Mouse (Mus musculus) liver (tissue): ENCODE measurements around the gene Faap20.

Experiments used
- DNase-seq: peaks from one replicate; pipeline ENCODE4 v3.0.0-alpha.2; 2020; ENCODE audit warnings: mixed read lengths

Faap20 gene

DNA sequence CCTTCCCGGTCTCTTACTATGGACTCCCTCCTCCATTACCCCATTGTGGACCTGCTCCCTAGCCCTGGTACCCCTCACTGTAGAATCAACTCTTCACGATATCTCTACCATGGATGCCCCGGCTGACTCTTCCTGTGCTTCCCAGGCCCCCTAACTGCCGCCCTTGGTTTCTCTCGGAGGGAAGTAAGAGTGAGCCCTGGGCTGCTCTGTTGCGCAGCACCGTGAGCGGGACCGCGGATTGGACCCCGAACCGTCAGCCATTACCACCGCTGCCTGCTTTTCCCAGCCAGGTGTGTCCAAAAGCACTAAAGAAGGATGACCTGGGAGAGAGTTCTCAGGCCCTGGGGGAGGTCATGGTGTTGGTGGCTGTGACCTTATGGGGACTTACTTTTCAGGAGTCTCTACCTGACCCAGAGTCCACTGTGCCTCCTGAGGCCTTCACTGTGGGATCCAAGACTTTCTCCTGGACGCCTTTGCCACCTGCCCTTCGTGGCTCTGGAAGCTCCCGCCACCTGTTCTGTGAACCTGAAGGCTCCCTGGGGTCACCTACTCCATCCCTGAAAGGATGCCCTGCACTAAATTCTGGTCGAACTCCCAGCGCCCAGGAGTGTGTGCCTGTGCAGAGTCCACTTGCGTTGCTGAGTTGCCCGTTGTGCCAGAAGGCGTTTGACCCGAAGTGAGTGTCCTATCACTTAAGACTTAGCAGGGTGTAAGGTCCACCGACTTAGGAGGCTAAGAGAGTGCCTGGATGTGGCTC, 937 bp downstream of the Faap20 start:
- no peak for DNase-seq

DNA sequence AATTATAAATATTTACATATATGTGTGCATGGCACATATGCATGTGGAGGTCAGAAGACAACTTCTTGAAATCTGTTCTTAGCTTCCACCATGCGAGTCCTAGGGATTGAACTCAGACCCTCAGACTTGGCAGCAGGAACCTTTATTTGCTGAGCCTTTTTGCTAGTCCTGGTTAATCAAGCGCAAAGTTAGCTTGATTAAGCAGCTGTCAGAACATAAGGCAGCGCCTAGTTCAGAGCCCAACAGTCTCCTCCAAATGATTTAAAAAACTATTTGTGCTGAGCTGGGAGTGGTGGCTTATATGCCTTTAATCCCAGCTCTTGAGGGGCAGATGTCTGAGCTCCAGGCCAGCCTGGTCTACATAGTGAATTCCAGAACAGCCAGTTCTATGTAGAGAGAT, 1.5 kb downstream of the Faap20 start:
- DNase-seq: no peak

DNA sequence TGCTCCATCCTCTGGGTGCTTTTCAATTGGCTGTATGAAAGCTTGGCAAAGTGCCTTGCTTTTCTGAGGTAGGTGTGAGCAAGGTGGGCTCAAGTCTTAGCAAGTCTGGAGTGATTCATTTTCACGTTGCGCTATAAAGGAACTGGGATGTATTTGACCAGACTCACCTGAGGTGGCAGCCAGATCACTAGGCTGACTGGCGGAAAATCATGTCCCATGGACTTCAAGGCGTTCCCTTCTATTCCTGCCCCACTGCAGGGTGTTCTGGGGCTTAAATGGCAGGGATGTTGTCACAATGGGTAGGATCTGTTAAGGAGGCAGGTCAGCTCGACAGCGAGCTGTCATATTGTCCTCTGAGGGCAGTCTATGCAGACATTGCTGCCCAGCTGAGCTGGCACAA, 2.7 kb downstream of the Faap20 start:
- no peak for DNase-seq

DNA sequence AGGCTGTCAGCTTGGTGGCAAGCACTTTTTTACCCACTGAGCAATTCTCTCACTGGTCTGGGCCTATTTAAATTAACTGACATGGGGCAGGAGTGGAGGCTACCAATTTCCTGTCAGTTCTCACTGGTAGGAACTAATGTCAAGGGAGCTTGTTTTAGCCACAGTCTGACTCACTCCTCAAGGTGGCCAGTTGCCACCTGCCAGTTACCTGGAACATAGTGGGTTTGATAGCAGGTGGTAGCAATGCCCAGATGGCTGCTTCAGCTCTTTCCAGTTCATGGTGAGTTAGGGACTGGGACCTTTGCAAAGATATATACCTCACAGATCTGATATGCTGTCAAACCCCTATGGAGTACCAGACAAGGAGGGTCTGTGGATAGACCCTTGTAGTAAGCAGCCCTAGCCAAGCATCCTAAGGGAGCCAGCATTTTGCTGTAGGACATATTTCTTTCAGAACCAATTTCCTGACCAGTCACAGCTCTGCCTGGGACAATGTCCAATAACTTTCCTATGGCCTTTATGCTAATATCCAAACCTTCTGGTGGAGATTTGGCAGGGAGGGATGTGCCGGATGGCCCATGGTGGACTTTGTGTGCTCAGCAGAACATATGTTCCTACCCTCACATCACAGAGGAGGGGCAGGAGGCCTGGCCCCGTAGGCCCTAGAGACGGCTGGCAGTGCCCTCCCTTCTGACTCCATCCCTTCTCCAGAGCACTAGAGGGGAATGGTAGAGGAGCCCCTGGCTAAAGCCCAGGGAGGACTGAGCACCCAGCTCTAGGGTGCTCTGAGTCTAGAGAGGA, 15.1 kb downstream of the Faap20 start:
- DNase-seq: no peak

DNA sequence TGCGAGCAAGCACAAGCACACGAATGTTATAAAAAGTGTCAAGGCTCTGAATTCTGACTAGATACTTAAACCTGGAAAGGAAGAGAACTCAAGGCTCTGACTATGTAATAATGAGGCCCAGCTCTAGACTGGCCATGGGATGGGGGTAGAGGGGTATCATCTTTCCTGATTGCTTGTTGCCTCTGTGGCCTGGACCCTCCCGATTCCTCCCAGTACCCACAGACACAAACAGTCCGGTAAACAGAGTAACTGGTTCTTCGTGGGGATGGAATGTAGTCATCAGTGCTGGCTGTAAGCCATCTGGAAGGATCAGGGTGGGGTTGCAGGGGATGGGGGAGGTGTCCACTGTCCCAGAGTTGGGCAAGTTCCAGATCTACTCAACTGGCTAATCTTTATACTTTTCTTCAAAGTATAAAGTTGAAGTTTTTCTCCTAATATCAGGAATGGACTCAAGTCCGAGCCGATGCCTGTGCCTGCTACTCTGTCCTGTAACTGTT, 17.5 kb downstream of the Faap20 start:
- no peak for DNase-seq

DNA sequence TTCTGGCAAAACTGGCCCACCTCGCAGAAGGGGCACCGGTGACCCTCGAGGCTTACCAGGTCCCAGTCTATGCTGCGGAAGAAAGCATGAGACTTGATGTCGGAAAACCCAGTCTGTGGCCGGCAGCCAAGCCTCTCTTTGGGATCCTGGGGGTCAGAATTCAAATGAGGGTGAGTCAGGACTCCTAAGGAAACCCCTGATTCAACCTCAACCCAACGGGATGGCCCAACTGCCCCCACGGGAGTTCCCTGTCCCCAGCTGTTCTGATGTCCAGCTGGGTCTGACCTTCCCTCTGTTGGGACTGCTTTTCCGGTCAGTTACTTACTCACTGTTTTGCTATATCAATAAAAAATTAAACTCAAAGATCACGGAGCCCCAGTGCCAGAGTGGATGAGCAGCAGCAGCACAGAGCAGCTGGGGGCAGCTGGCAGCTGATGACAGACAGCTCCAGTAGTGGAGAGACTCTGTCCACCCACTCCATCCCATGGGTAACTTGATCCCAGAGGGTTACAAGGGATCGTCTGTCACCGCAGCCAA, 18.1 kb downstream of the Faap20 start:
- DNase-seq: no peak

DNA sequence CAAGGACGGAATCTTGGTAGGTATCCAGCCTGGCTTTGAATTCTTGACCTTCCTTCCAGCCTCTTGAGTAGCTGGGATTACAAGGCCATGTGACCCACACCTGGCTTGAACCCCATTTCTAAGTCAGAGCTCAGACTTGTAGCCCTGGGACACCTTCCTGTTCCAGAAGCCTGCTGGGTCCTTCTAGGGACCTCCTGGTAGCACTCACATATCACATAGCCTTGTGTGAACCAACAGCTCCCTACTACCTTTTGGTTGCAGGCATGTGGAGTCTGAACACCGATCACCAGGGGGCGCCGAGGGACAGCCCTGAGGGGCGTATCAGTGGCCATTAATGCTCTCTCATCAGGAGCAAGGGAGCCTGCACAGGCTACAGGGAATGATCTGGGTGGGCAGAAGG, 18.8 kb downstream of the Faap20 start:
- DNase-seq: peak; percentile 70

DNA sequence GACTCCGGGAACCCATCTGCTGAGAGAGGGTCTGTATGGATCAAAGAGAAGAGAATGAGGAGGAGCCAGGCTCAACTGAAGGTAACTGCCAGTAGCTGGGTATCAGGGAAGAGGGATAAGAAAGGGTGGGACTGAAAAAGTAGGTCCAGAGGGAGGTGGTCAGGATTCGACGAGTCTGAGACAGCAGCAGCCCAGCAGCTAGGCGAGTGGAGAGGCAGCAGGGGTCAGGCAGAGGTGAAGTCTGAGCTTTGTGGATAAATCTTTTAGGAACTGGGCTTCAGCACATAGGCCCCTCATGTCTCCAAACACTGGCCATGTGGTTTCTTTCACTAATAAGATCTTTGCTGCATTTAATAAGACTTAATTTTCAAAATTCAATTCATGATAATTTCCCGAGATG, 24.8 kb downstream of the Faap20 start:
- no peak for DNase-seq

DNA sequence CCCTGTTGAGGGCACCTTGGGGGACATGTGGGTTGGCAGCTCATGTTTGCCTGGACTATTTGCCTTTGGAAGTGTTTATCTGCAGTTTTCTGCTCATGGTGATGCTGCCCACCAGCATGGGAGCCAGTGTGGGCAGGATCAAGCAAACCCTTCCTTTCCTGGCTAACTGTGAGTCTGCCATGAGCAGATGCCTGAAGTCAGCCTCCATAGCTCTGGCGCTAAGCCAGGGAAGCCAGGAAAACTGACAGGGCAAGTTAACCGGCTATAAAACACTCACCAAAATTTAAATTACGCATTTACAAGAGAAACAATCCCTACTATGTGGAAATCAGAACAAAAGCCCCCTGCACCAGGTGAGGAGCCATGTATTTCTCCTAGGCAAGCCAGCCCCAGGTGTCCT, 25.2 kb downstream of the Faap20 start:
- no peak for DNase-seq

DNA sequence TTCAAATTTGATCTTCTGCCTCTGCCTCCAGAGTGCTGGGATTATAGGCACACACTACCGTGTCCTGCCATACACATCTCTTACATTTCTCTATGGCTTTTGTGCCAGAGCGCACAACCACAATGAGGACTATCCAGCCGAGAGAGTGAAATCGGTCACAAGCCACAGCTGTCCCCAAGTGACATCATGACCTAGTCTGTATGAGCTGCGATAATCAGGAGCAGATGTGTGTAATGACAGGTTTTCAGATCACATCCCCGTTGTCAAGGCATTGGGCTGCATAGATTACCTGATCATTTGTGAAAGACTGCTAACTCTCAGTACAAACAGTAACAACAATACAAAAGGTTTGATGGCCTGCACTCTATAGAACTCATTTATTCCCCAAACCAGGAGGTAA, 28.4 kb downstream of the Faap20 start:
- DNase-seq: no peak

DNA sequence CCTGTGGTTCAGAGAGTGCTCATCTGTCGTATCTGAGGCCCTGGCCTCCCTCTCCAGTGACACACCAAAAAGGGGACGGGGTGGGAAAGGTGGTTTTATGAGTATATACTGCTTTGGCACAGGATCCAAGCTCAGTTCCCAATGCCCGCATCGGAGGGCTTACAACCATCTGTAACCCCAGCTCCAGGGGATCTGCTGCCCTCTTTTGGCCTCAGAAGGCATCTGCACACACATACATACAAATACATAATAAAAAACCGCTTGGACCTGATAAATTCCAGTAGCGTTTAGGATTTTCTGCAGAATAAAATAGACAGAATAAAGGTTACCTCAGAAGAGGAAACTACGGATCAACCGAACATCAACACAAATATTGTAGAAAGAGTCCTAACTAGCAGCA, 29.5 kb downstream of the Faap20 start:
- no peak for DNase-seq

DNA sequence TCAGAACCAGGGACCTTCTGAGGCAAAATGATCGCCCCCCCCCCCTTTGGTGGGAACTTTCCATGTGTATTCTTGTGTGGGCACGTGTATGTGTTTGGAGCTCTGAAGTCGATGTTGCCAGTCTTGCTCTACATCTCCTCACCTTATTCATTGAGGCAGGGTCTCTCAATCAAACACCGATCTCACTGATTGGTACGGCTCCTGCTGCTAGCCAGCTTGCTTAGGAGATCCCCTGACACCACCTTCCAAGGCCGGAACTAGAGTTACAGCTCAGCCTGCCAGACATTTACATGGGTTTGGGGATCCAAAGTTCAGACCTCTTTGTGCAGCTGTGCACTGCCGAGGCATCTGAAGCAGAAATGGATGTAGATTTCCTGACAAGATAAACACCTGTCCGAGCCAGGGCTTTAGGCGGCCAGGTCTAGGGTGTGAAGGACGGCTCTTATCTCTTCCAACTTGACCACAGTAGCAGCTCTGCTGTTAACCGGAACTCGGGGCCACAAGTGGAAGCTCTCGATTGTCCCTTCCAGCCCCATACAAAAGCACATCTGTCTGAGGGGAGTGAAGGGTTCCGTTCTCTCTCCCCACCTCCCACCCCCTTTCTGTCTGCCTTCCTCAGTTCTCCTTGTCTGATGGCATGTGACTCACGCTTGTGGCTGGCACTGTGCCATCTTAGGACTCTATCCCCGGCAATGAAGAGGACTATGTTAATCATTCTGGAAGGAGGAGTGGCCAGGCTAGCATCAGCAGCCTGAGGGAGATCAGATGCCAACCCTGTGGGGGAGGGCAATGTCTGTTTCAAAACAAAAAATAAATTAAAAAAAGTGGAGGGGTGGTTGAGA, 30.5 kb downstream of the Faap20 start:
- no peak for DNase-seq

DNA sequence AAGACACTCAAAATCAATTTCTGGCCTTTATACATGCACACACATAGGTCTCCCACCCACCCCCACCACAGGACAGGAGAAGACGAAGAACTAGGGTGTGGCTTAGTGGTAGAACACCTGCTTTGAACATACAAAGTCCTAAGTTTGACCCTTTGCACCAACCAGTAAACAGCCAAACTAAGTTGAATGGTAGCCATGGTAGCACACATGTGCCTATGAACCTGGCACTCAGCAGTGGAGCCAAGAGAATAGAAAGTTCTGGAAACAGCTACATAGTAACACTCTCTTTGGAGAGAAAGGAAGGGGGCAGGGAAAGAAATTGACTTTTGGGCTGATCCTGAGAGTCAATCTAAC, 31.1 kb downstream of the Faap20 start:
- no peak for DNase-seq

DNA sequence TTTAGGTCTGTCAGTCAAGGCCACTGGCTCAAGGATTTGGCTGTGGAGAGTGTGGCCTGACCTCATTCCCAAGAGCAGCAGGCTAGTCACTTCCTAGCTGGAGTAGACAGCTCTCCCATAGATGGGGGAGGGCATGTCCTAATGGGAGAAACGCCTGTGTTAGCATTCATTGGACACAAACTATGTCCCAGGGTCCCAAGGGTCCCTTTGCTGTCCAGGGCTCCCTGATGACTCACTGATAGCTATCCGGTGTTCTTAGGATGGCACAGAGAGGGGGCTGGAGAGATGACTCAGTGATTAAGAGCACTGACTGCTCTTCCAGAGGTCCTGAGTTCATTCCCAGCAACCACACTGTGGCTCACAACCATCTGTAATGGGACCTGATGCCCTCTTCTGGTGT, 31.6 kb downstream of the Faap20 start:
- no peak for DNase-seq

DNA sequence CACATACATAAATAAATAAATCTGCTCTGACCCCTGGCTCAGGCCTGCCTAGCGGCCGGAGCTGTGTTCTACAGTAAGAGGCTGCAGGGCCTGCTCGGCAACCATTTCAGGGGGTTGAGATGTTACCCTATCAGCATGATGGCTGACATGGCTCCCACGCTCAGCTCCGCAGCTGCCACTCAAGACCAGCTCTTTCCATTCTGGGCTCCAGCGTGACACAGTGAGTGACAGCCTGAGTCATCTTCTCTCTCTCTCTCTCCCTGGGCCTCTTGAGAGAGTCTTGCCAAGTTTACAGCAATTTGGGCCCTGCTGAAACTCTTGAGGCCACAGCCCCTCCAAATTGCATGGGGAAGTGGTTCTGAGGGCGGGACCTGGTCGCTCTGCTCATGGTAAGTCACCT, 32.0 kb downstream of the Faap20 start:
- no peak for DNase-seq

DNA sequence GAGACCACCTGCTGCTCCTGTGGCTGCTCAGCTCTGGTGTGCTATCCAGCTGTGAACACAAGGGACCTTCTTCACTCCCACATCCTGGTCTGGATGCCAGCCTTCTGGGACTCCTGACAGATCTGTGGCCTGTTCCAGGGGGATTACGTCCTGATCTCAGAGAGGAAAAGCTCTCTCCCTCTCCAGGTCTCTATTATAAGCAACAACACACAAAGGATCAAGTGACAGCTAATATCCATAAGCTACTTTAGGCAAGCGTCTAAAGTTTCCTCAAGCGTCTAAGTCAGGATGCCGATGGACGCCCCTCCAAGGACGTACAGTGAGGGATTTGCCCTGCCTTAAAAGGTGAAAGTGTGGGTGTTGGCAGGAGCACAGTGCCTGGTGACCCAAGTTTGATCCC, 32.6 kb downstream of the Faap20 start:
- no peak for DNase-seq

DNA sequence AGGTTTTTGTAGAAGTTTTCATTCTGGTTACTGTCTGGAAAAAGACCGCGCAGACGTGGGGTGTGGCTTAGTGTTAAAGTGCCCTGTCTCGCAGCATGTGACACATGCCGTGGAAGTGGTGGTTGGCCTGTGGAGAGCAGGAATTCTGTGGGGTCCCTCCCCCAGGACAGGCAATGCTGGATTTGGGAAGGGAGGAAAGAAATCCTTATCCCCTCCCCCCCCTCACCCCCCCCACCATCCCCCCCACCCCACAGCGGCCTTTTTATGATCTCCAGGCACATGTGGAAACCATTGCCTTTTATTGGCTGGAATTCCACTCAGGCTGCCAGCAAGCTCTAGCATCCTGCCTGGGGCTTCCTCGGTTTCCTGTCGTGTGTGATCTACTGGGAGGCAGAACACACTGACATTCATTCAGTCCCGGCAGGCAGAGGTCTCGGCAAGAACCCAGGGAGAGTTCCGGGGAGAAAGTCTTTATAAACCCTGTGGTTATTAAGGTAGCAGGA, 33.5 kb downstream of the Faap20 start:
- peak; percentile 20 for DNase-seq

DNA sequence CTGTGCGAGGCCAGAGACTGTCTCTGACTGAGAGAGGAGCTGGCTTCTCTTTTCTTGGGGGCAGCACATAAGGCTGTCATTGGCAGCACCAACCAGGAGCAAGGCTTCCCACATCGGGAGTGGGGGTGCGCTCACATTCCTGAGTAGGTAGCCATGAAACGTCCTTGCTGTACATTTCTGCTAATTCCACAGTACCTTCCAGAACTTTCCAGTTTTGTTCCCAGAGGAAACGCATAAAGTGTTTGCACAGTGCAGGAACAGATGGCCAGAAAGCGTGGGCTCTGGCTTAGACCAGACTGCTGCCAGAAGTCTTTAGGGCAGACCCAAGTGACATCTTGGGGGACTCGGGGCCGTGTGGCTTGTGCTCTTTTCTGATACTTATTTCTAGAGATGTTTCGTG, 34.0 kb downstream of the Faap20 start:
- no peak for DNase-seq

DNA sequence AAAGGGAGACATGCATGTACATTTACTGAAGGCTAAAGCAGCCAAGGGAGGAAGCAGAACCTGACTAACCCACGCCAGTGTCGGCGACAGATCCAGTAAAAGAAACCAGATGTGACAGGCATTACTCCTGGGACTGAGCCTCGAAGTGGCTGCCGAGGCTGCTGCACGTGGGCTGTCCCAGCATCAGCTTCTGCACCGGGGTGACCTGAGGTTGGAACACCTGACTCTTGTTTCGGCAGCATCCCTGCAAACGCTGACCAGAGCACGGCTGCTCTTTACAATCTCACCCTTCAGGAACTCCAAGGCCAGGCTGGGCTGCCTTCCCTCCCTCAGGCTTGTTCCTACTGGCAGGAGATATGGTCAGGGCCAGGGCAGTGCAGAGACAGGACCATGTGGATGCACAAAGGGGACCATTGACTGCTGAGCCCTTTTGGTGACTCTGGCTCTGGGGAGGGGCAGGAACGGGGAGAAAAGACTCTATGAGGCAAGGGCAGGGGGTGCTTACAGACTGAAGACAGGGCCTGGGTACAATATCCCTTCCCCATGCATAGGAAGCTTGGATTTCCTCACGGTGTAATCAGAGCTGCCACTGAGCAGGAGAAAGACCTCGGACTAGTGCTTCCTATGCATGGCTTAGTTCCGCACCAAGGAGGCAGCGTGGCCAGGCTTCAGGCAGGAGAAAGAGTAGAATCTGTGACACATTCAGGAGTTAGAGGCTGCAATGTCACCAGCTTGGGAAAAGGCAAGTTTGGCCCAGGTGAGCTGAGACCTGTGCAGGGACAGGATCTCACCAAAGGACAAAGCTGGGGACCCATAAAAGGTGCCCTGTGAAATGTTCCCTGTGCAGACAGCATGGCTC, 35.1 kb downstream of the Faap20 start:
- no peak for DNase-seq

DNA sequence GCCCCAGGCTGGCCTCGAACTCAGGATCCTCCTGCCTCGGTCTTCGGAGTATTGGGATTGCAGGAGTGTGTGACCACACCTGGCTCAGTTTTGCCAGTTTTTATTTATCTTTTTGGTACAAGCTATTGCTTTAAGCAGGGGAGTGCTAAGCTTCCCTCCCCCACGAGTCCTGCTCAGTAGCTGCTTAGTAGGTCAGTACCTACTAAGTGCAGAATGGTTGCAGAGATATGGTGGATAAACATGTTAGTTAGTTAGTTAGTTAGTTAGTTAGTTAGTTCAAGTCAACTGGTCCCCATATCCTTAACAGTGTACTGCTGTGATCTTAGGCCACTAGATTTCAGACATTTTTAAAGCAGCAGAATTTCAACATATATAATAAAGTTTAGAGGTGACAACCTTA, 36.5 kb downstream of the Faap20 start:
- DNase-seq: no peak

DNA sequence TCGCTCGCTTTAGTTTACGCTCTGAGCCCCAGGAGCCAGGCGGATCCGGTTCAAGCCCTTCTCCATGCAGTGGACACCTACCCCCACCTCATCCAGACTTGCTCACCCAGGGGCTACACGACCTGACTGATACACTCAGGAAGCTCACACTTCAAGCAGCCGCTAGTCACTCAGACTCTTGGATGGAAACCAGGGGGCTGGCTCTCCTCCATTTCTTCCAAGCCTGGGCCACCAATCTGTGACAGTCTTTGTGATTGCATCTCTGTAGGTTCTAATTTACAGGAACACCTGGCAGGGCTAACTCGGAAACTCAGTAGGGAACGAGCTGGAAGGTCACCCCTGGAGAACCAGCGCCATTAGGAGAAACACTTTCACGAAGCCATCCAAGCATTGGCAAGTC, 38.1 kb downstream of the Faap20 start:
- DNase-seq: no peak

DNA sequence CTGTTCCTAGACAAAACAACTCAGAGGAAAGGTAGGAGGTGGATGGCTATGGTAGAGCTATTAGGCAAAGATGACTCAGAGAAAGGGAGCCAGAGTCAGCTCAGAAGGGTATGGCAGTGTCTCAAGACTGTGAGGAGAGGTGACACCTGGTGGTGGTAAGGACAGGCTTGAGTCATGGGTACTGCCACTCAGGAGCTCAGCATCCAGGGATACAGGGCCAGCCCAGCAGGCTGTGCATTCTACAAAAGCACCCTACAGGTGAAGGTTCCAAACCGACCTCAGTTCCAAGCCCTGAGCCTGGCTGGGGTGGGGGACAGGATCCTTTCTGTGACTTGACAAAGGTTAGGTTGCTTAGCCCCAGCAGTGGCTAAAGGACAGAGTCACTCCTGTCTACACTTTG, 39.0 kb downstream of the Faap20 start:
- no peak for DNase-seq
